Mouse (Mus musculus) monocyte, adult 2 months (primary cell): ENCODE data around the gene Mrpl44.
A peak's percentile ranks its signal among the peaks of the same experiment; 100 is the strongest.

ENCODE experiments used
- DNase-seq, 2 experiments: peaks; one replicate each; pipeline ENCODE4 v3.0.0; 2022; ENCODE audit warnings: low spot score in 2 of 2, low read depth in 1 of 2

Mrpl44 gene

DNA sequence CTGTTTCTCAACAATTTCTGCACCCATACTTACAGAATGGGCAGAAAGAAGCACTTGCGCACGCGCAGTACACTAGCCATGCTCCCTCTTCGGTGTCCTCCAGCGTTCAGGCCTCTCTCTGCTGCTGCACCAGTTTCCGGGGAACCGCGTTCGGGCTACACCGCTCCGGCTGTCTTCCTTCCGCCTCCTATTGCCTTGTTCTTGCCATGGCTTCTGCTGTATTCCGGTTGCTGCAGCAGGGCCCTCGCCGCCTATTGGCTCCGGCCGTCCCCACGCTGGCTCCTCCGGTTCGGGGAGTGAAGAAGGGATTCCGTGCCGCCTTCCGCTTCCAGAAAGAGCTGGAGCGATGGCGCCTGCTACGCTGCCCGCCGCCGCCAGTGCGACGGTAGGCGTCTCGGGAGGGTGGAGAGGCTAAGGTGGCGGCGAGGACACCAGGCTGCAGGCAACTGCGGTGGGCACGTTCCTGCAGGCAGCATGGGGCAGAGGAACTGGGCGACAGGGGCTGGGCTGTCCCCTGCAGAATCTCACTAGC lies at the start of gene Mrpl44, which contains the start of gene Wdfy1:
TSS of gene Mrpl44 (plus strand) at position 92 of the 532 bp plus-strand sequence.
TSS of gene Wdfy1 (minus strand) at position 217 of the 532 bp plus-strand sequence.
- peak; percentile 94 for DNase-seq

DNA sequence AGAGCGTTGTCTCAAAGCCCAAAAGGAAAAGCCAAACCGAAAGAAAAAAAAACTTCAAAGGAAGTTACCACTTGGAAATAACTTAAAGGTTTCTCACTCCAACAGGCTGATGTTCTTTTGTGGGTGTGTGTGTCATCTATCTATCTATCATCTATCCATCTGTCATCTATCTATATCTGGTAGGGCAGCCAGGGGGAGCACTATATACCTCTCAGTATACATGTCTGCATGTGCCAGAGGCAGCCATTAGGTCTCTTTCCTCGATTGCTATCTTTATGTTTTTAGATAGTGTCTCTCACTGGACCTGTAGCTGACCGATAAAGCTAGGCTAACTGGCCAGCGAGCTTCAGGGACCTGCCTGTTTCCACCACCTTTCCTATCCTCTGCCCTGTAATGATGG lies 41.0 kb upstream of the Mrpl44 start:
- DNase-seq: no peak

DNA sequence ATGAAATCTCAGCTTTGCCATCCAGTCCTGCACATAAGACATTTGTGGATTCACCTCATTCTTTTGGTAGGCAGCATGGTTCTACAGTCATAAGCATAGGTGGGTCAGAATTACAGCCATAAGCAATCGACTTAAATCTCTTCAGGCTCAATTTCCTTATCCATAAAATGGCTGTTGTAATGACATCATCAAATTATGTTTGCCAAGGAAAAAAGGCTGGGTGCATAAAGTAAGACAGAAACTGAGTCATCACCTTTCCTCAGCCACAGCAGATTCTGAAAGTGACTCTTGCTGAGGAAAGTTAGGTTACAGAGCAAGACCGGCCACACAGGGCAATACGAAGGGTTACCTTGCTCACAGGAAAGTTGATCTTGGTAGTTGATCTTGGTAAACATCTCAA lies 39.4 kb upstream of the Mrpl44 start:
- DNase-seq: no peak

DNA sequence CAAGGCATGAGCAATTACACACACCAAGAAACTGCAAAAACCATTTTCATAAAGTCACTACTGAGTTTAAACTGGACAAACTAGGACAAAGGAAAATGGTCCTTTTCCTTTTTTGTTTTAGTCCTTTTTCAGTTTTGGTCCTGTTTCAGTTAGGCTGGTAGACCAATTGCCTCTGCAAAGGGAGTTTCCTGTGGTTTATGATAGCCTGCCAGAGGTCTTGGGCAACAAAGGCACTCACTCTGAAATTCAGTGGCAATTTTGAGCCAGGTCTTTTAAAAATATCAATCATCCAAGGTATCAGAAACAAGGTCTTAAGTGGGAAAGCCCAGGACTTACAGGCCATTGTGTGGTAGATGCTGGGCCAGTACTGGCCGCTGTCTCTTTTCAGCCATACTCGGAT lies 36.1 kb upstream of the Mrpl44 start:
- DNase-seq: no peak

DNA sequence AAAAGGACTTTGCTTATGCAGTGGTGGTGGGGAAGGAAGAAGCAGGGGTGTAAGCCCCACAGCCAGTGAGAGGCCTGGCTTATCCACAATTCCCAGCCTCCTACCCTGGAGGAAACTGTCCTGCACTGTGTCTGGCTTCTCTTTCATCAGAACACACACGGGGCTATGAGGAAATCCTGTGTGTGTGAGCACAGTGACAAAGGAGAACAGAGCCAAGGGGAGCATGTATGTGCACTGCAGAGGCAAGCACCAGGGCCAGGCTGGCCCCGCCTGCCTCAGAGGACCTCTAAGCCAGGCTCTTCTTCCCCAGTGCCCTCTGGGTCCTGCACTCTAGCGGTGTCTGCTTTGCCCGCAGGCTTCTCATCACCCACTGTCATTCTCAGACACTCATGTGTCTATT lies 34.8 kb upstream of the Mrpl44 start:
- DNase-seq: no peak

DNA sequence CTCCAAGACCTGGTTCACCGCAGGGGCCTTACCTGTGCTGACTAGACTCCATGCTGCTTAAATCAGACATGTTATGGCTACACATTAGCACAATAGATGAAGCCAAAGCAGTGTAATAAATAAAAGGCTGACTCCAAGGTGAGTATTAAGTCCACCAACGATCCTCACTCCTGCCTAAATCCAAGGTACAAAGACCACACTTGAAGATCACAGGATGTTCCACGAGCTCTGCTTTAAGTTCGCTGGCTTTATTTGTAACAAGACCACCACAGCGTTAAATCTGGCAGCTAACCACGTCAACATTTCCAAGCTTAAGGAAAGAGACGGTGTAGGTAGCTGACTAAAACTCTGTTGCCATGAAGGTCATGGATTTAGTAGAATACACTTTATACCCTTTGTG lies 32.9 kb upstream of the Mrpl44 start:
- no peak for DNase-seq

DNA sequence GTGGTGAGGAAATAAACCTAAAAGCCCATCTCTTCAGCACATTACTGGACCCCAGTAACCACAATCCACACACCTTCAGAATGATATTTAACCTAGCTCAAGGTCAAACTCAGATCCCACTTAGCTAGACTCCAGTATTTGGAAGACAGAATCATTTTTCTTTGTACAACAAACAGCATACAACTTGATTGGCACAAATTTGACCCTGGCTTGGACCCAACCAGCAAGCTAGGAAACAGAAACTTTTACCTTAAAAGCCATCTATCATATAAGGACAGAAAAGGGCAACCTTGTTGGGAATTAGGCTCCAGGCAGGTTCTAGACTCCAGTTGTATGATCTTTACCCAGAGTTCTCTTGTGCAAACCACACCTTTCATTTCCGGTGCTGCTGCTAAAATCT lies 32.4 kb upstream of the Mrpl44 start:
- no peak for DNase-seq

DNA sequence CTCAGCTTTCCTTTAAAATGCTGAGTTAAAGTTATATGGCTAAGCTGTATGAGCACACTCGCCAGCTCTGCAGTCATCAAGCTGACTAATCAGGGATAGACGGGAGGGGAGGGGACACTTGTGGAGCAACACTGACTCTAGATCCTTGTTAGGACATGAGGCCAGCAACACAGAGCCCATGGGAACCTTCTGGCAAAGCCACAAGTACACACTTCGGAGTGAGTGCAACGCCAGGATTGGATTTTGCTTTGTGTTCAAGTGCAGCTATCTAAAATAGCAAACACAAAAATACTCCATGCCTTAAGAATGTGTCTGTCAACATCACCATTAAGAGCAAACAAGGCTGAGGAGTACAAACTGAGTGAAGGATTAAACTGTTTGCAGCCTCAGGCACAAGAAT lies 29.8 kb upstream of the Mrpl44 start:
- no peak for DNase-seq

DNA sequence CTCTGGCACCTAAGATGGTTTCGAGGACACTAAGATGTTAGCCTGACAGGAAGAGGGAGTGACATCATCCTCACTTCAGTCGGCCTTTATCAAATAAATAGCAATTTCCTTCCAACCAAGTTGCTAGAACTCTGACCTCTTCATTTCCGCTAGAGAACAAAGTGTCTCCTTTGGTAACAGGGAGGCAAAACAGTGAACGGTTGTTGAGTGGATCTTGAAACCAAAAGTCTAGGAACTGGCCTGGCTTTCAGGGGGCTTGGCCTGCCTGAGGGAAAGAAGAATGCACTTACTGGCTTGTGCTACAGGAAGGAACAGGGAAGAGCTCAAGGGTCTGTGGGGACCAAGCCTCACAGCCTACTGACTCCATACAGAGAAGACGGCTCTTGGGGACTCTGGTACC lies 24.6 kb upstream of the Mrpl44 start:
- no peak for DNase-seq

DNA sequence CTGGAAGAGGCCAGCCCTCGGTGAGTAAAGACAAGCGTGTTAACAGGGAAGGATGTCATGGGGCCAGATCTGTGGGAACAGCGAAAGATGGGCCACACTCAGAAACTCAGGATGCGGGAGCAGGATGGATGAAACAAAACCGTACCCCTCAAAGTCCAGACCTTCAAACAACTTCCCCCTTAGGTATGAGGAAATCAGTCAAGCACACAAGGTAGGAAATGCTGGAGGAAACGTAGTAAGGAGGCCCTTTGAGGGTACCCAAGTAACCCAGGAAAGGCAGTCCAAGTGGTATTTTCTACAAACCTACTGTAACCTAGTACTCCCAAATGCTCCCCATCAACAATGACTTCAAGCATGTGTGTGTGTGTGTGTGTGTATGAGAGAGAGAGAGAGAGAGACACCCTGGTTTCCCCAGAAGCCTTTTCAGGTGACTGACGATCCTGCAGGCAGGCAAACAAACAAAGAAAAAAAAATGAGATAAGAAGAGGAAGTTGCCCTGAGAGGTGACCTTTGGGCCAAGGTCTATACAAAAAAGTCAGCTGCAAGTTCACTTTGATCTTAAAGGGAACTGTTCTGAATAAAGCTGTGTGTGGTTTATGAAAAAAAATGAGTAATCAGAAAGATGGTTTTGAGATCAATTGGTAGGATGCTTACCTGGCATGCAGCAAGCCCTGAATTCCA lies 23.7 kb upstream of the Mrpl44 start:
- no peak for DNase-seq

DNA sequence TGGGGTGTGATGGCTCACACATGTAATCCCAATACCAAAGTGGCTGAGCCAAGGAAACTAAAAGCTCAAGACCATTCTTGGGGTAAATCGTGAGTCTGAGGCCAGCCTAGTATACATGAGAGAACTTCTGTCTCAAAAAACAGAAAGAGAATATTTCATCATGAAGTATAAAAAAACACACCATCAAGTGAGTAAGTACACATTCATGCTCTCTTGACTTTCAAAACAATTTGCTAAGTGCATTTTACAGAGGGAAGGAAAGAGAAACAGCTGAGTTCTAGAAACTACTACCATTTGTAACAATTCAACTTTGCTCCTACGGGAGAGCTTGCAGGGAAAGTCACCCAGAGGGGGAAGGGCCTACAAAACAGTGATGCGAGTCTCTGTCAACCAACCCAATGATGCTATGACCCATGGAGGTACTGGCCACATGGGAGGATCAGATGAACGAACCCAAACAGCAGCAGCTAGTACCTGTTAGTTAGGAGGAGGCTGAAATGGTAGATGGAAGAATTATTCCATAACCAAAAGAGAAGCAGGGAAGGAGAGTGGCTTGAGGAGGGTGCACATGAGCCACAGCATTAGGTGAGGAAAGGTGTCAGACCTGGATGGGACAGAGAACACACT lies 23.0 kb upstream of the Mrpl44 start:
- DNase-seq: no peak

DNA sequence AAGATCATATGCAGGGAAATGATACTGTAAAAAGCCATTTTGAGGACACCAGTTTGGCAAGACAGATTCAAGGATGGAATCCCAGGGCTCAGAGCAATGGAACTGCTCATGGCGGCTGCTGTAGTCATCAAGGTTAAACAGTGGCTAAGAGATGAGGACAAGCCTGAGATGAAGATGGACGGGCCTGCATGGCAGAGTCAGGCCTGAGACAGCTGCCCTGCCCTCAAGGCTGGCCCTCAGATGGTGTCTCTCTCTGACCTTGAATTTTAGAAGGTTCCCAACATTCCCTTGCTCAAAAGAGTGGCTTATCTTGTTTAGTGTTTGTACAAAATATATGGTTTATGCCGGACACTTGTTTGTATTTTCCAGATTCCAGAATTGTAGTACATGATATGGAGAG lies 22.4 kb upstream of the Mrpl44 start:
- DNase-seq: no peak

DNA sequence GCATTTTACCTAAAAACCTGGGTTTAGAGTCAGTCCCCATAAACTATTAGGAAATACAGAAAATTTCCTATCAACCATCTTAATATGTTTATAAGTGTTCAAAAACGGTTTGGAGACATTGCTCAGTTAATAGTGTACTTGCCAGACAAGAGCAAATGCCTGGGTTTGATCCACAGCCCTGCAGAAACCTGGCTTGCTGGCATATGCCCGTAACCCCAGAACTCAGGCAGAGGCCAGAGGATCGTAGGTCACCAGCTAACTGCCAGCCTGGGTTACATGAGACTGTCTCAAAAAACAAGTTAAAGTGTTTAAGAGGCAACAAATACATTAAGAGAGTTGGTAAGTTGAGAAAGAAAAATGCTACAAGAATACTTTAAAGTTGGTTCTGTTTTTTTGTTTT lies 20.9 kb upstream of the Mrpl44 start:
- no peak for DNase-seq

DNA sequence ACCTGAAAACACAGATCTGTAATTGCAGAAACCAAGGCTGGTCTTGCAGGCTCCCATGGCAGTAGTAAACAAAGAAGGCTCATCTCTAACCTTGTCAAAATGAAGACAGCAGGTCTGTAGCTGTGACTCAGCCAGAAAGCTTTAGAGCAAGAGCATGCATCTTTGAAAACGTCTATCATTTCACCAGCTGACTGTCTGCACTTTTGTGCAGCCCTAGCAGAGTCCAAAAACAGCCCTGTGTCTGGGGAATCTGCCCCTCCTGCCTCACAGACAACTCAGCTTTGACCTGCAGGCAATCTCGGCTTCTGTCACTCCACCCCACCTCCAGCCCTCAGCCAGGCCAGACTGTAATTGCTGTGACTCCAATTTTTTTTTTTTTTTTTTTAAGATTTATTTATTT lies 20.4 kb upstream of the Mrpl44 start:
- DNase-seq: no peak

DNA sequence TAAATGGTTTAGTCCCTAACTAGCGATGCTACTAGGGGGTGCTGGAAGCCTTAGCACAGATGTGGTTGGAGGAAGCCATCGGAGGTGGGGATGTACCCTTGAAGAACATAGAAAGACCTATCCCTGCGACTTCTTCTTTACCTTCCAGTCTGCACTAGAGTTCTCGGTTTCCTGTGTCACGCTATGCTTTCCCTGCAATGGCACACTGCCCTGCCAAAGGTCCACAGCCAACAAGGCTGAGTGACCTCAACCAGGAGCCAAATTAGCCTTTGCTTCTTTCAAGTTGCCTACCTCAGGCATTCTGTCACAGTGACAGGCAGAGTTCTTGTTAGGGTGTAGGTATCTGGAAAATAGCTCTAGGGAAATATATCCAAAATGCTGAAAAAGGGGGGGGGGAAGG lies 19.4 kb upstream of the Mrpl44 start:
- DNase-seq: no peak

DNA sequence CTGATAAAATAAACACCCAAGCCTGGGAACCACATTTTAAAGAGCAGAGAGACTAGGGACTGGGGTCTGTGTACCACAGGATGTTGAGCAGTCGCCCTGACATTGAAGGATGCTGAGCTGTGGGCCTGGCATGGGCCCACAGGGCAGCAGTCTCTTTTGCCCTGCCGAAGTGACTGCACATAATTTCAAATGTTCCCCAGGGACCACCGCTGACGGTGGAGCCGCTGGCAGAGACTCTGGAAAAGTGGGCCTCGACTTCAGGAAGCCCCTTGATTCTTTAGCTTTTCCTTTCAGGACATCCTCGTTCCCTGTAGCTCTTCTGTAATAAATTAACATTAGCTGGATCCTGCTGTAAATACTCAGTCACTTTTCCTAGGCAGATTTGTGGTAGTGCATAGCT lies 18.7 kb upstream of the Mrpl44 start:
- DNase-seq: no peak

DNA sequence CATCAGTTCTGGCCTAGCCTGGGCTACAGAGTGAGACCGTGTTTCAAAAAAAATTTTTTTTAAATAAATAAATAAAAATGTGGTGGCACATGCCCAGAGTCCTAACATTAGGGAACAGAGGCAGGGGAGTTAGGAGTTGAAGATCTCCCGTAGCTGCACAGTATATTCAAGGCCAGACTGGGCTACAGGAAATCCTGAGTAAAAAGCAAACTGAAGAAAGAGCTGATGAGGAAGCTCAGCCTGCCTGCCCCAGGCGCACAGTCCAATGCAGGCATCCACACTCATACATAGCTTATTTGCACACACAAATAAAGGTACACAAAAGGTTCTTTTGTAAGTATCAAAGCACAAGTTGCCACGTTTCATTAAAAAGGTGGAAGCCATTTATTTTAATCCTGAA lies 18.2 kb upstream of the Mrpl44 start:
- no peak for DNase-seq

DNA sequence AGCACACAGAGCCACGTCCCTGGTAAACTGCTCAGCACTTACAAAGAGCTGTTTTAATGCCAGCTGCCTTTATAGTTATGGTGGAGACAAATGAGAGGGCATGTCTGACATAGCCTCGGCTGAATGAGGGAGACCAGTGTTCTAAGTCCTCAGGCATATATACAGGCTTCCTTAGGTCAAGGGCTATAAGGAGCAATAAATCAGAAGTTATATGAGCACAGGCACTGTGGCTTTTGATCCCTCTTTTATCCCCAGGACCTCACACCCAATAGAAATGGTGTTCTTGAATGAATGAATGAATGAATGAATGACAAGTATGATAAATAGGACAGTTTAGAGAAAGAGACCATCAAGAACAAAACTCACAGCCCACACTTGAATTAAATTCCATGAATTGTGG lies 16.8 kb upstream of the Mrpl44 start:
- no peak for DNase-seq

DNA sequence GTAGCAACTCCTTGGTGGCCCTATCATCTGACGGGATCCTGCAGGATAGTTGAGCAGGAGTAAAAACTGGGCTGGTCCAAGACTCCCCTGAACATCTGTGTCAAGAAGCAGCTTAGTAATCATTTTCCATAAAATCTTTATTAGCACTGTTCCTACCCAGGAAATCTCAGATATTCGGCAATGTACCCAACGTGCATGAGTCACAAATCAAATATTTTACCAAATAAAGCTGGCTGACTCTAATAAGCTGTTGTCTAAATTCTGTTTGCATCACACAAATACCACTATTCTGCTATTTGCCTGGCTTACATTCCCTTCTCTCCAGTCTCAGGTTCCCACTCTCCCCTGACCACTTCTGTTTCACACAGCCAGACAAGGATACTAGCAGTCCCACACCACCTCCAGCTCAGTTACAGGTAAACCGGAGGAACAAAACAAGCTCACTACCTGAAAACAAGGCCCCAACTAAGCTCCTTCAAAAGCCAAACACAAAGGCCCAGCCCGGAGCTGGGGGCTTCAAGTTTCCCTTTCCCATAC lies 16.3 kb upstream of the Mrpl44 start:
- DNase-seq: no peak

DNA sequence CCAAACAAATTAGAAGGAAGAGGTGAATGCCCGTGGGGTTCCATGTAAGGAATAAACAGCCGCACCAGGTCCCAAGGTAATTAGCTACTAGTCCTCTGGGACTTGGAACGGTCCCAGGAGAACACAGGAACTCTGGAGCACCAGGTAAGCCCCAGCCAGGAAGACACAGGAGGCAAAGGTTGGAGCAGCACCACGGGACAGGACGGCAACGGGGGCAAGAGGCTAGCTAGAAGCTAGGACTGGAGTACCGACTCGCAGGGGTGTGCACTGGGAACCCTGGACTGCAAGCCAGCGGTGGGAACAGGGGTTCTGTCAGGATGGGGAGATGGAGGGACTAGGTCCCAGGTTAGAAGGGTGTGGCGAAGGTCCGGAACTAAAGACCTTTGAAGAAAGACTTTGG lies 15.2 kb upstream of the Mrpl44 start:
- no peak for DNase-seq

DNA sequence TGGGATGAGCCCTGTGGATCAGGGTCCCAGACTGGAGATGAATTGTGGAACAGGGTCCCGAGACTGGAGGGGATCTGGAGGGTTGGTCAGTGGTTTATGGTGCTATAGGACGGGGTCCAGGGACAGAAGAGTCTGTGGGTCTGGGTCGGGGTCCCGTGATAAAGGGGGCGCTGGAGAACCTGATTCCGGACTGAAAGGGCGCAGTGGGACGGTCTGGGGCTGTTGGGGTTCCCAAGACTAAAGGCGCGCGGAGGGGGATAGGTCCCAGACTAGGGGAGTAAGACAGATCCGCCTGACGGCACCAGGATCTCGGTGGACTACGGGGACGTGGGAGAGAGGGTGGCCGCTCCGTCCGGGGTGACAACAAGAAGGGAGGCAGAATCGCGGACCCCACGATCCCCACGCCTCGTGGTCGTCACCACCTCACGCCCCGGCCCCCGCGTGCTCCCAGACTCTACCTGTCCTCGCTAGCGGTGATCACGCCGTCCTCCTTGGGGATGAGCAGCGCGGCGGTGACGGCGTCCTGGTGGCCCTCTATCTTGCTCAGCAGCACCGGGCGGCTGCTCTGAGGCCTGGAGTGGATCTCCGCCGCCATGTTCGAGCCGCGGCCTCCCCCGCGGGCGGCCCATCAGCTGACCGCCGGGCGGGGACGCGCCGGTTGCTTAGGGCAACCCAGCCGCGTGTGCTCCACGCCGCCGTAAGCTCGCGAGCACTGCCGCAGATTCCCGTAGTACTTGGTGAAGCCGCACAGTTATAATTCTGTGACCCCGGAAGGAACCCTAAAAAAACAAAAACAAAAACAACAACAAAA lies 14.5 kb upstream of the Mrpl44 start:
- DNase-seq: peak in 1 of 2 experiments; percentile 67

DNA sequence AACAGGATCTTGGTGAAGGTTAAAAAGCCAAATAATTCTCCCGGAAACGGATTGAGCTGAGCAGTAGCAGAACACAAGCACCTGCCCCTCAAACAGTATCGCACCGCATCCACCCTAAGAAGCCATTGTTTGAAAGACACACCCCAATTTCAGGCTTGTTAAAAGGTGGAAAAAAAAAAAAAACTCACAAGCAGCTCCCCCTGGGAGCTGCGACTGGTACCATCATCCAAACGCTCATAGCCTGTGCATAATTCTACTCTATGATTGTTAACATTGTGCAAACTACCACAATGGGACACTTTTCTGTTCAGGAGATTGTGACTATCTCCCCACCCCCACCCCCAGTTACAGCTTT lies 13.9 kb upstream of the Mrpl44 start:
- DNase-seq: no peak
